Mouse (Mus musculus): Measurements from ENCODE around the gene Tmem50b. TPM values are rescaled to one million over a fixed set of nuclear protein-coding genes. Genes with fewer than 3 reads are reported as not detected.
A peak's percentile ranks its signal among the peaks of the same experiment; 100 is the strongest.

Tmem50b gene
- total RNA-seq, 4 experiments from 2014 or later, result 46.4 to 63.8 (median 60.6) TPM

GRCm38 (mm10) chr16:91609501-91610245, 12.1 kb upstream of the Tmem50b start:
- peak; percentile 76 for DNase-seq

GRCm38 (mm10) chr16:91606958-91607357, 9.4 kb upstream of the Tmem50b start:
- DNase-seq, result no peak

GRCm38 (mm10) chr16:91605156-91605555, 7.6 kb upstream of the Tmem50b start:
- no peak for DNase-seq

- DNase-seq, result no peak
Measured at GRCm38 (mm10) chr16:91601693-91602092, 4.1 kb upstream of the Tmem50b start.

GRCm38 (mm10) chr16:91601081-91601480, 3.5 kb upstream of the Tmem50b start:
- no peak for DNase-seq

- DNase-seq, result no peak
Measured at GRCm38 (mm10) chr16:91599242-91599641, 1.6 kb upstream of the Tmem50b start.

- DNase-seq, result no peak
Measured at GRCm38 (mm10) chr16:91596779-91597671, 575 bp downstream of the Tmem50b start.

- DNase-seq, result no peak
Measured at GRCm38 (mm10) chr16:91596397-91596778, 1.2 kb downstream of the Tmem50b start.

GRCm38 (mm10) chr16:91595076-91595475, 2.5 kb downstream of the Tmem50b start:
- DNase-seq, result no peak

GRCm38 (mm10) chr16:91593262-91593661, 4.3 kb downstream of the Tmem50b start:
- no peak for DNase-seq

GRCm38 (mm10) chr16:91592162-91592561, 5.4 kb downstream of the Tmem50b start:
- no peak for DNase-seq

GRCm38 (mm10) chr16:91588703-91589102, 8.9 kb downstream of the Tmem50b start:
- DNase-seq, result no peak

GRCm38 (mm10) chr16:91587730-91588453, 9.7 kb downstream of the Tmem50b start:
- no peak for DNase-seq

GRCm38 (mm10) chr16:91586244-91586643, 11.4 kb downstream of the Tmem50b start:
- no peak for DNase-seq

- no peak for DNase-seq
Measured at GRCm38 (mm10) chr16:91585617-91586016, 12.0 kb downstream of the Tmem50b start.

- DNase-seq, result no peak
Measured at GRCm38 (mm10) chr16:91582307-91582706, 15.3 kb downstream of the Tmem50b start.

- DNase-seq, result no peak
Measured at GRCm38 (mm10) chr16:91578980-91579720, 18.4 kb downstream of the Tmem50b start.

GRCm38 (mm10) chr16:91575151-91575550, 22.4 kb downstream of the Tmem50b start:
- no peak for DNase-seq

- DNase-seq, result no peak
Measured at GRCm38 (mm10) chr16:91571105-91571504, 26.5 kb downstream of the Tmem50b start.

- DNase-seq, result no peak
Measured at GRCm38 (mm10) chr16:91568960-91569359, 28.6 kb downstream of the Tmem50b start.

- no peak for DNase-seq
Measured at GRCm38 (mm10) chr16:91566002-91566401, 31.6 kb downstream of the Tmem50b start.

- no peak for DNase-seq
Measured at GRCm38 (mm10) chr16:91565292-91565951, 32.2 kb downstream of the Tmem50b start.

All from adrenal gland, adult 8-10 months (tissue).